Mouse (Mus musculus): ENCODE measurements around the gene Smad6. TPM values are rescaled to one million over a fixed set of nuclear protein-coding genes. Genes with fewer than 3 reads are reported as not detected.

Gene Smad6
- polyA plus RNA-seq, 1 experiment: 3.1 TPM

DNA sequence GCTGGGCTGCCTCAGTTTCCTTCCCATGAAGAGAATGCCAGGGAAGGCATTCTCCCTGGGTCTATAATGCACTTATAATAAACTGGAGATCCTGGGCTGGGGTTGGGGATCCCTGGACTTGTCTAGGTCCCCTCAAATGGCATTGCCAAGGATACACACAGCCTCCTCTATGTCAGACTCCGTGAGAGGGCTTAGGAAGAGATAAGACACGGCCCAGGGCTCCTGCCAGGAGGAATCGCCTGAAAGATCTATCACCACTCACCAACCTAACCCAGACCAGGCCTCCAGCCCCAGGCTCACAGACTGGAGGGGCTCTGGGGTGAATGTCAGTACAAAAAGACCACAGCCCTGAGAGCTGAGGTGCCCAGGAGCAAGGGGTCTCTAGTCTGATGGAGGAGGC is 102.2 kb downstream of the Smad6 start:
- no peak for DNase-seq (ENCODE audit: extremely low spot score in 1 of 2, low spot score in 1 of 2)

DNA sequence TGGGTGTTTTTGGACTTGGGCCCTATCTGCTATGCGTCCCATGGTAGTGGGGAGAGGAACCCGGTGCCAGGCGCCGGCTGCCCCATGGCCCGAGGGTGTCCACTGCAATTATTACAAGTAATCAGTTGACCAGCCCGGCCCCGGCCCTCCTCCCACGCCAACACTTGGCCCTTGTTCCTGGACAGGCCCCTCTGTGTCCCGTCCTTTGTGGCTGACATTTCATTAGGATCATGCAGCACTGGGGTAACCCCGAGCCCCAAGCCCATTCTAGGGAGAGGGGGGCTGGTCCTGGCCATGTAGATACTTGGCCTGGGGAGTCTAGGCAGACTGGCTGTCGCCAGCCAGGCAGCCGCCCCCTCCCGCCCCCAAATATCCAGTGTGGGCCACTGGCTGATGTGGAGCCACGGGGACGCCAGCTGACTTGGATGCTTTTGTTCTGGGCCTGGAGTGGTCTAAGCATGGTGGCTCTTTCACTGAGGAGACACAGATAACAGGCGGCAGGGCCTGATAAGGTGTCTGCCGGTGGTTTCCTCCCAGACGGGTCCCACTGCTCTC is 102.8 kb downstream of the Smad6 start:
- DNase-seq (ENCODE audit: extremely low spot score in 1 of 2, low spot score in 1 of 2): peak in 1 of 2 experiments; percentile 12

DNA sequence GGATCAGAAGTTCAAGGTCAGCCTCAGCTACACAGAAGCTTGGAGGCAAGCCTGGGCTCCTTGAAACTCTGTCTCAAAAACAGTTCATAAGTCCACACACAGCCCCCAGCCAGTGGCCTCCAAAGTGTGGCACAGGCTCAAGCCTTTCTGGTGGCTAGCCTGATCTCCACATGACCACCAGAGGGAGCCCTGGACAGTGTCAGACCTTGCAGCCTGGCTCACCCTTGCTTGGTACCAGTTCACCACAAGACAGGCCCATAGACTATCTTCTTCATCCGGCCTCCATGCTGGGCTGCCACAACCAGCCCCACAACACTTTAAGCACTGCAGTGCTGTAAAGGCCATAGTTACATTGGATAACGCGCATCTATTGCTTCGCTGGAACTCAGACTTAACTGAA is 103.6 kb downstream of the Smad6 start:
- DNase-seq (ENCODE audit: extremely low spot score in 1 of 2, low spot score in 1 of 2): peak; percentile 22 to 80

DNA sequence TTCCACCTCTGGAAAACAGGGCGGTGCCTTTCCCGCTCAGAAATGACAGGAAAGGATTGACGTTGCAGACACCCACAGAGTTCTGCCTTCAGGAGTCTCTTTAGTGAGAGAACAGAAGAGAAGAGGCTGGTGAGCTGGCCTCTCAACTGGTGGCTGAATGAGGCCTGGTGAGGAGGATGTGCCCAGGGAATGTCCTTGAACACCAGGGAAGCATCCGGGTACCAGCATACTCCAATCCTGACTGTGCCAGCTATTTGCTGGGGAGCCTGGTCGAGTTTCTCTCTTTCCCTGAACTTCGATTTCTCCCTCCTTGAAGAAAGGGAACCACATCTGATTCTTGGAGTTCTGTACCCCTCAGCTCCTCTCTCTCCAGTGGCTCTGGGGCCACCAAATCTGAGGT is 105.4 kb downstream of the Smad6 start:
- DNase-seq (ENCODE audit: extremely low spot score in 1 of 2, low spot score in 1 of 2): no peak

DNA sequence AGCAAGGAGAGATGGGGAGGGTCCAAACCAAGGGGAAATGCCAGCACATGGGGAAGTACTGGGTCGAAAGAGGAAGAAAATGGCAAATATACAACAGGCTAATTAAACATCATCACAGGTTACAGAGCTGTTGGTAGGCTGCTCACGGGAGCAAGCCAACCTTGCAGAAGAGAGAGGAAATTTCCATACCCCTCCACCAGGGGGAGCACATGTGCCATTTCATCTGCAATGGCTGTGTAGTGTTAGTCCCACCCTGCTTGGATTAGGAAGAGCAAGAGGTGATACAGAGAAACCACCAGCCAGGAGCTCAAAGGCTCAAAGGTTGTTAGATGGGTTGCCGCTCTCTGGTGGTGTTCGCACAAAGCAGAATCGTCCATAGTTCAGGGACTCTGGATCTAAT is 105.9 kb downstream of the Smad6 start:
- peak in 1 of 2 experiments; percentile 76 for DNase-seq (ENCODE audit: extremely low spot score in 1 of 2, low spot score in 1 of 2)

DNA sequence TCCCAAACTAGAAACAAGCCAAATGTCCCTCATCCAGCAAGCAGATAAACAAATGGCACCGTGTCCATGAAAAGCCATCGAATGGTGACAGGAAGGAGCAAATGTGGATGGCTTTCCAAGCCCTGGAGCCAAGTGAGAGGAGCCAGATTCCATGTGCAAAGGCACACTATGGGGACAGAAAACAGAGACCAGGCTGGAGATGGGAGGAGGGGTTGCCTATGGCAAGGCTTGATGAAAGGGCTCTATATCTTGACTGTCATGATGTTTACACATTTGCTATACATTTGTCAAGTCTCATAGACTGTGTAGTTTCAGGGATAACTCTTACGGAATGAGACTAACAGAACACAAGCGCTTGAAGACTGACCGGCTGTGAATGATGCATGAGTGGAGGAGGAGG is 106.9 kb downstream of the Smad6 start:
- no peak for DNase-seq (ENCODE audit: extremely low spot score in 1 of 2, low spot score in 1 of 2)

DNA sequence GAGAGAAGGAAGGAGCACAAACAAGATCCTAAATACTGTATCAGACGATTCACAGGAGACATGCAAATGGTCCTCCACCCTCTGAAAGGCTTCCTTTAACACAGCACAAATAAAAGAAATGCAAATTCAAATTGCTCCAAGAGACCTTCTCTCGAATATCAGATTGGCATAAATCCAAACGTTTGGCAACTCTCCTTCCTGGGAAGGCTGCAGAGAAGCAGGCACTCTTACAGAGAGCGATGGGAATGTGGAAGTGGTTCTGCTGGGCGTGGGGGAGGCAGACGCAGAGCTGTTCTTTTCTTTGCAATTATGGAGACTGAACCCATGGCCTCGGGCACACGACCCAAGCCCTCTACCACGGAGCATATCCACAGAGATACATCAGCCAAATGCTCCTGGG is 109.8 kb downstream of the Smad6 start:
- DNase-seq (ENCODE audit: extremely low spot score in 1 of 2, low spot score in 1 of 2): no peak

DNA sequence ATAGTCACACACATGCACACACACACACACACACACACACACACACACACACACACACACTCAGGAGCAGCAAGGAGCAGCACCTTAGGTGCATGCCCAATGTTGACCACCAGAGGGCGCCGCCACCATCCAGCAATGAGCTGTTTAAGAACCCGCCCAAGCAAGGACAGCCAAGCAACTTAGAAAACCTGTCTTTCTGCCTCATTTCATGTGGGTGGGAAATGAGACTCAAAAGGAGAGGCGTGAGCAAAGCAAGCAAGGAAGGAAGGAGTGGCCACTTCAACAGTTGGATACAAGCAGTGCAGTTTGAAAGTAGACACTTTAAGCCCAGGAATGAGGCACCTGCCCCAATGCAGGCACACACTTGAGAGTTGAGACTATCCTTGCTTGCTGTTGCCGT is 112.2 kb downstream of the Smad6 start:
- peak; percentile 41 to 88 for DNase-seq (ENCODE audit: extremely low spot score in 1 of 2, low spot score in 1 of 2)

DNA sequence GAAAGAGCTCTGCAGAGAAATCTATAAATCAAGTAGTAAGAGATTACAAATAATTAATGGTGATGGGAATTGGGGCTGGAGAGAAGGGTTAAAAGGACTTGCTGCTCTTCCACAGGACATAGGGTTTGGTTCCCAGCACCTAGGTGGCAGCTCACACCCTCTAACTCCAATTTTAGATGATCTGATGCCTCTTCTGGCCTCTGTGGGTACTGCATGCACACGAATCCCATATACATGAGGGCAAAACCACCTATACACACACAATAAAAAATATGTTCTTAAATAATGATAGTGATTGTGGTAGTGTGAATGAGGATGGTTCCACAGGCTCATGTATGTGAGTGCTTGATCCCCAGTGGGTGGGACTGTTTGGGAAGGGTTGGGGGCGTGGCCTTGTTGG is 117.3 kb downstream of the Smad6 start:
- no peak for DNase-seq (ENCODE audit: extremely low spot score in 1 of 2, low spot score in 1 of 2)

Other genes starting within 250 kb of the Smad6 start
- 0.08 and 0.22 TPM in 2 replicates for gene Lctl, start 95.1 kb upstream of the Smad6 start, polyA plus RNA-seq (2012; rRNA removed)
- gene Zwilch, start 151.0 kb upstream of the Smad6 start, polyA plus RNA-seq (2012; rRNA removed): 6.2 and 7.1 TPM in 2 replicates
- 536 and 611 TPM in 2 replicates for gene Rpl4, start 151.3 kb upstream of the Smad6 start, polyA plus RNA-seq (2012; rRNA removed)
- gene Snapc5, start 157.2 kb upstream of the Smad6 start, polyA plus RNA-seq (2012; rRNA removed): 34.8 and 35.4 TPM in 2 replicates
- 0.22 and 0.29 TPM in 2 replicates for gene Uchl4, start 213.1 kb upstream of the Smad6 start, polyA plus RNA-seq (2012; rRNA removed)
- gene Map2k1, start 231.6 kb upstream of the Smad6 start, polyA plus RNA-seq (2012; rRNA removed): 261 and 265 TPM in 2 replicates

Data from frontal cortex, adult 2 months (tissue).